Mouse (Mus musculus) CH12.LX (cell line): ENCODE measurements around the gene Rasal3. TPM values are rescaled to one million over a fixed set of nuclear protein-coding genes. Genes with fewer than 3 reads are reported as not detected.

ENCODE experiments used
- DNase-seq: peaks from one replicate; pipeline ENCODE4 v3.0.0-alpha.2; 2013; ENCODE audit errors: extremely low read depth
- H3K27ac ChIP-seq: 2 replicates; pipeline ENCODE4 v1.5.1; 2012; ENCODE audit warnings: low read depth, mild to moderate bottlenecking, control low read depth, moderate library complexity; ENCODE audit not compliant: insufficient read depth
- H3K27me3 ChIP-seq: replicated peaks from 2 replicates; pipeline ENCODE3; 2012; ENCODE audit warnings: inconsistent platforms
- H3K36me3 ChIP-seq, 2 experiments: replicated peaks in 1 of 2; 2 replicates each; pipeline versions ENCODE3 to v1.6.1; 2012; ENCODE audit warnings: inconsistent platforms in 1 of 2, low read length in 1 of 2, mild to moderate bottlenecking in 1 of 2, mixed read lengths in 1 of 2, moderate library complexity in 1 of 2; ENCODE audit not compliant: control insufficient read depth in 1 of 2, insufficient read depth in 1 of 2
- H3K4me1 ChIP-seq, 2 experiments: 2 replicates each; pipeline ENCODE4 v1.6.1; 2012; ENCODE audit warnings: inconsistent platforms in 1 of 2, moderate library complexity in 1 of 2; ENCODE audit not compliant: insufficient read depth in 2 of 2, control insufficient read depth in 1 of 2
- H3K4me2 ChIP-seq: 2 replicates; pipeline ENCODE4 v1.6.1; 2012; ENCODE audit warnings: low read depth, mild to moderate bottlenecking, control low read depth; ENCODE audit not compliant: poor library complexity, insufficient read depth, severe bottlenecking
- H3K4me3 ChIP-seq, 3 experiments: fragments of 150-350 bp in 1 of 3; sonication (generic) in 1 of 3; replicated peaks in 1 of 3; 2 replicates each; pipeline versions ENCODE3 to v1.5.1; 2011 to 2012; ENCODE audit warnings: low read depth in 2 of 3, low read length in 2 of 3, mild to moderate bottlenecking in 2 of 3, moderate library complexity in 2 of 3, control low read depth in 1 of 3, improper control_type of control experiment in 1 of 3, inconsistent platforms in 1 of 3, mixed read lengths in 1 of 3; ENCODE audit not compliant: poor library complexity in 1 of 3
- H3K79me2 ChIP-seq: replicated peaks from 2 replicates; pipeline ENCODE4 v1.6.1; 2012; ENCODE audit warnings: mild to moderate bottlenecking, moderate library complexity; ENCODE audit not compliant: control insufficient read depth, poor library complexity, insufficient read depth, severe bottlenecking; ENCODE audit errors: extremely low read depth
- H3K9ac ChIP-seq: 2 replicates; pipeline ENCODE4 v1.6.1; 2012; ENCODE audit warnings: low read depth, mild to moderate bottlenecking, control low read depth, moderate library complexity; ENCODE audit not compliant: insufficient read depth
- H3K9me3 ChIP-seq: replicated peaks from 2 replicates; pipeline ENCODE3; 2012; ENCODE audit warnings: low read length, inconsistent platforms, mixed read lengths
- BHLHE40 ChIP-seq: IDR thresholded peaks from 2 replicates; pipeline ENCODE4 v1.6.1; 2011; ENCODE audit warnings: mild to moderate bottlenecking, low read depth, low read length, improper control_type of control experiment
- CHD1 ChIP-seq: IDR thresholded peaks from 2 replicates; pipeline ENCODE4 v1.6.1; 2012; ENCODE audit warnings: low read depth, low read length, improper control_type of control experiment, inconsistent platforms
- CHD2 ChIP-seq: IDR thresholded peaks from 2 replicates; pipeline ENCODE4 v1.6.1; 2011; ENCODE audit warnings: low read length, improper control_type of control experiment
- E2F4 ChIP-seq: IDR thresholded peaks from 2 replicates; pipeline ENCODE4 v1.6.1; 2011; ENCODE audit warnings: low read depth, low read length, improper control_type of control experiment; ENCODE audit not compliant: insufficient replicate concordance
- ELF1 ChIP-seq: IDR thresholded peaks from 2 replicates; pipeline ENCODE4 v1.6.1; 2014; ENCODE audit warnings: low read depth, mild to moderate bottlenecking, inconsistent platforms, low read length, improper control_type of control experiment
- EP300 ChIP-seq: IDR thresholded peaks from 2 replicates; pipeline ENCODE4 v1.6.1; 2011; ENCODE audit warnings: low read length, improper control_type of control experiment
- HCFC1 ChIP-seq: IDR thresholded peaks from 2 replicates; pipeline ENCODE4 v1.6.1; 2012; ENCODE audit warnings: low read depth, mild to moderate bottlenecking, inconsistent platforms, low read length, improper control_type of control experiment
- IRF4 ChIP-seq: IDR thresholded peaks from 2 replicates; pipeline ENCODE4 v1.6.1; 2014; ENCODE audit warnings: low read depth, mild to moderate bottlenecking, inconsistent platforms, low read length, improper control_type of control experiment
- MAFK ChIP-seq: IDR thresholded peaks from 2 replicates; pipeline ENCODE4 v1.6.1; 2011; ENCODE audit warnings: low read length, improper control_type of control experiment; ENCODE audit not compliant: insufficient replicate concordance
- MAX ChIP-seq: IDR thresholded peaks from 2 replicates; pipeline ENCODE4 v1.6.1; 2011; ENCODE audit warnings: low read length, improper control_type of control experiment
- MAZ ChIP-seq: IDR thresholded peaks from 2 replicates; pipeline ENCODE4 v1.6.1; 2012; ENCODE audit warnings: low read depth, mild to moderate bottlenecking, inconsistent platforms, low read length, improper control_type of control experiment, moderate library complexity
- MXI1 ChIP-seq: IDR thresholded peaks from 2 replicates; pipeline ENCODE4 v1.6.1; 2011; ENCODE audit warnings: mild to moderate bottlenecking, low read depth, low read length, improper control_type of control experiment
- MYC ChIP-seq: IDR thresholded peaks from 2 replicates; pipeline ENCODE4 v1.6.1; 2011; ENCODE audit warnings: low read depth, mild to moderate bottlenecking, improper control_type of control experiment, low read length
- NELFE ChIP-seq: IDR thresholded peaks from 2 replicates; pipeline ENCODE4 v1.6.1; 2011; ENCODE audit warnings: low read depth, low read length, improper control_type of control experiment
- NRF1 ChIP-seq: IDR thresholded peaks from 2 replicates; pipeline ENCODE4 v1.6.1; 2014; ENCODE audit warnings: low read depth, mild to moderate bottlenecking, inconsistent platforms, low read length, improper control_type of control experiment, moderate library complexity
- POLR2A ChIP-seq: IDR thresholded peaks from 2 replicates; pipeline ENCODE4 v1.6.1; 2011; ENCODE audit warnings: low read depth, mild to moderate bottlenecking, improper control_type of control experiment, low read length
- POLR2AphosphoS2 ChIP-seq: IDR thresholded peaks from 2 replicates; pipeline ENCODE4 v1.6.1; 2011; ENCODE audit warnings: low read depth, low read length, improper control_type of control experiment
- RAD21 ChIP-seq: IDR thresholded peaks from 2 replicates; pipeline ENCODE4 v1.6.1; 2011; ENCODE audit warnings: low read depth, mild to moderate bottlenecking, low read length, improper control_type of control experiment, moderate library complexity
- SIN3A ChIP-seq: IDR thresholded peaks from 2 replicates; pipeline ENCODE4 v1.6.1; 2012; ENCODE audit warnings: low read length, improper control_type of control experiment, inconsistent platforms
- SMC3 ChIP-seq: IDR thresholded peaks from 2 replicates; pipeline ENCODE4 v1.6.1; 2011; ENCODE audit warnings: low read depth, low read length, improper control_type of control experiment
- TBP ChIP-seq: conservative IDR thresholded peaks from 2 replicates; pipeline ENCODE4 v1.6.1; 2011; ENCODE audit warnings: low read depth, low read length, improper control_type of control experiment
- TCF12 ChIP-seq: IDR thresholded peaks from 2 replicates; pipeline ENCODE4 v1.6.1; 2014; ENCODE audit warnings: low read depth, mild to moderate bottlenecking, inconsistent platforms, low read length, improper control_type of control experiment
- USF1 ChIP-seq: IDR thresholded peaks from 2 replicates; pipeline ENCODE4 v1.6.1; 2014; ENCODE audit warnings: low read depth, mild to moderate bottlenecking, inconsistent platforms, low read length, improper control_type of control experiment
- USF2 ChIP-seq: conservative IDR thresholded peaks from 2 replicates; pipeline ENCODE4 v1.6.1; 2011; ENCODE audit warnings: low read depth, low read length, improper control_type of control experiment
- ZKSCAN1 ChIP-seq: IDR thresholded peaks from 2 replicates; pipeline ENCODE4 v1.6.1; 2012; ENCODE audit warnings: low read depth, inconsistent platforms, low read length, improper control_type of control experiment, borderline replicate concordance
- ZMIZ1 ChIP-seq: IDR thresholded peaks from 2 replicates; pipeline ENCODE4 v1.6.1; 2012; ENCODE audit warnings: low read depth, mild to moderate bottlenecking, inconsistent platforms, low read length, improper control_type of control experiment
- ZNF384 ChIP-seq: IDR thresholded peaks from 2 replicates; pipeline ENCODE4 v1.6.1; 2012; ENCODE audit warnings: low read depth, low read length, improper control_type of control experiment, inconsistent platforms
- dilution Hi-C: fragments of 300-500 bp; cut with MboI; formaldehyde crosslinking; loops from 2 replicates; pipeline ENCODE4 v1.14.3; 2020; ENCODE audit warnings: low sequenced_read_pairs; ENCODE audit not compliant: extremely low pct_unique_long_range_greater_than_20kb, extremely low pct_ligation_motif_present
- in situ Hi-C: fragments of 300-500 bp; cut with MboI; formaldehyde crosslinking; loops from 3 replicates; pipeline ENCODE4 v1.14.3; 2019; ENCODE audit warnings: low sequenced_read_pairs, low pct_ligation_motif_present, low pct_unique_long_range_greater_than_20kb, mixed read lengths
- polyA plus RNA-seq: library from polyadenylated mRNA; unstranded; fragments of >175 nt; gene quantifications from 2 replicates; pipeline ENCODE4 v1.2.1, GENCODE M21; 2012; ENCODE audit warnings: low read depth; ENCODE audit not compliant: insufficient read length
- total RNA-seq, 2 experiments: library from RNA; depleted of rRNA; stranded (reverse); fragments of 300-350 nt in 1 of 2; fragments of >200 nt in 1 of 2; gene quantifications; 2 replicates each; pipeline ENCODE4 v1.2.3; 2012 to 2014

Rasal3 gene
- total and polyA plus RNA-seq, 3 experiments: 18.1 to 83.2 (median 27.5) TPM

DNA sequence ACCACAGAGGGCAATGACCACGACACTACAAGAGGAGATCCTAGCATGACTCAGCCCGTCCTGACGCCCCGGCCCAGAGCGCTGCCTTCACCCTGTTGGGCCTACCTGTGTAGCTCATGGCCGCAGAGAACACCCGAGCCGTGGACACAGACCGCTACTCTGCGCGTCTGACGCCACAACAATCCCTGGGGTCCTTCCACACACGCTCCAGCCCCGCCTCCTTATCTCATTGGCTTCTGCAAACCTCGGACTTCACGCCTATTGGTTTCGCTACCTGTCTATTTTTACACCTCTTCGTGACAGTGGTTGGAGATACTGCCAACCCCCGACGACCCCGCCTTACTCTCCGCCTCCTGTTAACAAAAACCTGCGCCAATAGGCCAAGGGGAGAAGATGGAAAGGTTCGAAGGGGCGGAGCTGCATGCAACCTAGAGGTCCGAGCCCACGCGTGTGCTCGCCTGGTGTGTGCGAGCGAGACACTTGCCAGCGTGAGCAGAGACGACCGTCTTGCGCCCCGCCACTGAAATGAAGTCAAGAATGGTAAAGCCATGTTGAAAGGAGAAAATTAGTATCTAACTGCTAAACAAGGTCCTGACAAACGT, 52.9 kb downstream of the Rasal3 start, which contains the start of gene Akap8l:
TSS of gene Akap8l (minus strand) at position 226 of the 602 bp plus-strand sequence.
- peaks cover 12 to 37% of the 10 kb centered on the region in 2 experiments for H3K36me3 ChIP-seq
- H3K9me3 ChIP-seq: no peaks in the 10 kb centered on the region
- H3K27ac ChIP-seq: peak within 1 kb of the TSS; percentile 80
- peak within 1 kb of the TSS; percentile 94 for H3K4me2 ChIP-seq
- dilution Hi-C loops: no loop called here
- DNase-seq: peak; percentile 99
- H3K79me2 ChIP-seq: peaks cover 36% of the 10 kb centered on the region
- in situ Hi-C loops: no loop called here
- H3K27me3 ChIP-seq: no peaks in the 10 kb centered on the region
- no peak for TF ChIP-seq MAFK
- TF ChIP-seq MYC: peak; percentile 36; the same call in 1 of the 2 replicates
- TF ChIP-seq NELFE: peak; percentile 88
- no peak for TF ChIP-seq USF2
- peak; percentile 55; the same call in 1 of the 2 replicates for TF ChIP-seq IRF4
- no peak for TF ChIP-seq RAD21
- 0 out of 2 replicates have a peak, but pooled peaks have one; percentile 28 for TF ChIP-seq E2F4
- TF ChIP-seq MXI1: peak; percentile 94
- TF ChIP-seq ZKSCAN1: no peak
- peak; percentile 66; the same call in 1 of the 2 replicates for TF ChIP-seq ZMIZ1
- TF ChIP-seq BHLHE40: no peak
- TF ChIP-seq ELF1: peak; percentile 10; the same call in 1 of the 2 replicates
- TF ChIP-seq TBP: peak; percentile 88
- TF ChIP-seq POLR2AphosphoS2: peak; percentile 73; the same call in 1 of the 2 replicates
- peak; percentile 48; the same call in 1 of the 2 replicates for TF ChIP-seq NRF1
- peak; percentile 90 for TF ChIP-seq SIN3A
- peak; percentile 57 for TF ChIP-seq HCFC1
- peak; percentile 73 for TF ChIP-seq TCF12
- TF ChIP-seq EP300: no peak
- peak; percentile 97 for TF ChIP-seq CHD2
- peak; percentile 53; the same call in 1 of the 2 replicates for TF ChIP-seq MAX
- no peak for TF ChIP-seq ZNF384
- no peak for TF ChIP-seq SMC3
- TF ChIP-seq POLR2A: peak; percentile 89
- no peak for TF ChIP-seq USF1
- TF ChIP-seq CHD1: no peak
- TF ChIP-seq MAZ: 0 out of 2 replicates have a peak, but pooled peaks have one; percentile 1
- H3K4me3 ChIP-seq: peak within 1 kb of the TSS; percentile 65 to 97 (median 86)
- peaks cover 0 to 26% of the 10 kb centered on the region in 2 experiments; a peak in 2 of 4 replicates for H3K4me1 ChIP-seq
- H3K9ac ChIP-seq: peak within 1 kb of the TSS; percentile 97
